Mouse (Mus musculus): ENCODE measurements around the gene Olfr1086. TPM values are rescaled to one million over a fixed set of nuclear protein-coding genes. Genes with fewer than 3 reads are reported as not detected.

The Olfr1086 gene
- polyA plus RNA-seq (2021; fragmentation: Nextera tagmentation) = not detected in 2 replicates
- long read RNA-seq, experiment 1 = 0 reads
- long read RNA-seq, experiment 2 = 0 reads

DNA sequence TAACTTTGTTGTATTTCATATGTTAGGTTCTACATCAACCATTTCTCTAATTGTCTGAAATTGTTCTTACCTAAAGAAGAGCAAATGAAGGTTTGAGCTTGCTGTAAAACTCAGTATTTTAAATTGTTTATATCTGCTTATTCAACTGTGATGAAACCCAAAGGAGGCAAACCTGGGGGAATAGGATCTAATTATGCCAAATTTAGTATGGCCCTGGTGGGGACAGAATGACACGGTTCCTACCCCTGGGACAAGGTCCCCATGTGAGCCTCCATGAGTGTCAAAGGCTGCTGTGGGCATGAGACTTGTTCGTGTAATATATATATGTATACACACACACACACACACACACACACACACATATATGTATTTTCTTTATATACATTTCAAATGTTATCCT lies at the start of gene Olfr1086:
TSS of gene Olfr1086 (minus strand) at position 101 of the 400 bp plus-strand sequence.

DNA sequence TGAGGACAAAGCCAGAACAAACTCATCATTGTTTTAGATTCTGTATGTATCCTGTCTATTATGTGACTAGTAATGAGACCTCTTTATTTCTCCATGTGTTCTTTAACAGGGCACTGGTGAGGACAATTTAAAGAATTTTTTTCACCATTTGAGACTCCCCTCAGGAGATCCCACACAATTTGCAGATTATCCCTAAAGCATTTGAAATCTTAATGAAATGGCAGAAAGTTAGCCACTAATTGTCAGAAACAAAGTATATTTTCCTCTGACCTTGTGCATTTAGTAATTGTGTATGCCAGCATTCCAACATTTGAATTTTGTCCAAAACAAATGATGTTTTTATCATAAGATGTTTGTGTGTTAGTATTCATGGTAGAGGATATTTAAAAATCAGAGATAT lies 18.4 kb upstream of the Olfr1086 start, which contains the start of gene Olfr1087:
TSS of gene Olfr1087 (minus strand) at position 101 of the 400 bp plus-strand sequence.

DNA sequence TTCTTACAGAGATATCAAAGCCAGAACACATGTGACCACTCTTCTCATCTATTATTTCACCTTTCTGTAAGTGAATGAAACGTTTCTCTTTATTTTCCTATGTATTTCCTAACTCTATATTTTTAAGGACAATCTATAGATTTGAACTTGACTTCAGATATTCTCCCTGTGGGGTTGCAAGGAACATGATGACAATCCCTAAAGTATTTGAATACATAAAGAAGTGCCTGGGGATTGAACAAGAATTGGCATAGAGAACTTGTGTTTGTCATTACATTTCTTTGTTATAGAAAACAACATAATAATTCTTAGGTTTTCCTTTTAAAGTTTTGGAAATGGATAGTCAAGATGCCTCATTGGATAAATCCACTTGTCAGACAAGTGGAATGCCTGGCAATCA lies 18.0 kb downstream of the Olfr1086 start, which contains the start of gene Olfr1085:
TSS of gene Olfr1085 (minus strand) at position 101 of the 400 bp plus-strand sequence.

DNA sequence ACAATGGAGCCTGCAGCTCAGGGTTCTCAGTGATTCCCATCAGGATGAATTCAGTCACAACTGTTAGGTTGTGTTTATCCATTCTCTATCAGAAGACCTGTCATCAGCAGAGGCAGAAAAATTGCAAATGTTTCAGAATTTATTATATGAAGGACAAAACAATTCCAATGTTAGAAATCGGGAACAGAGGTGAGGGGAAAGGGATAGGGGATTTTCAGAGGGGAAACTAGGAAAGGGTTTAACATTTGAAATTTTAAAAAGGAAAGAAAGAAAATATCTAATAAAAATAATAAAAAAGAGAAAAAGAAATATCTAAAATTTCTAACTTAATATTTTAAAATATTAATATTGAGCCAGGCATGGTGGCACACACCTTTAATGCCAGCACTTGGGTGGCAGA lies 40.3 kb downstream of the Olfr1086 start, which contains the start of gene Olfr1084:
TSS of gene Olfr1084 (minus strand) at position 101 of the 400 bp plus-strand sequence.

Other genes starting within 250 kb of the Olfr1086 start
- not detected in 2 replicates for gene Olfr1065, start 229.5 kb downstream of the Olfr1086 start, polyA plus RNA-seq (2021; fragmentation: Nextera tagmentation)
- gene Olfr1066, start 223.8 kb downstream of the Olfr1086 start, polyA plus RNA-seq (2021; fragmentation: Nextera tagmentation) = not detected in 2 replicates
- not detected in 2 replicates for gene Olfr228, start 192.7 kb downstream of the Olfr1086 start, polyA plus RNA-seq (2021; fragmentation: Nextera tagmentation)
- not detected in 2 replicates for gene Olfr1076, start 171.6 kb downstream of the Olfr1086 start, polyA plus RNA-seq (2021; fragmentation: Nextera tagmentation)
- gene Olfr1079, start 137.6 kb downstream of the Olfr1086 start, polyA plus RNA-seq (2021; fragmentation: Nextera tagmentation) = not detected in 2 replicates
- not detected in 2 replicates for gene Olfr1080, start 121.9 kb downstream of the Olfr1086 start, polyA plus RNA-seq (2021; fragmentation: Nextera tagmentation)
- not detected in 2 replicates for gene Olfr1082, start 81.1 kb downstream of the Olfr1086 start, polyA plus RNA-seq (2021; fragmentation: Nextera tagmentation)
- gene Olfr1084, start 40.4 kb downstream of the Olfr1086 start, polyA plus RNA-seq (2021; fragmentation: Nextera tagmentation) = not detected in 2 replicates
- gene Olfr1085, start 18.1 kb downstream of the Olfr1086 start, polyA plus RNA-seq (2021; fragmentation: Nextera tagmentation) = not detected in 2 replicates
- not detected in 2 replicates for gene Olfr1087, start 18.3 kb upstream of the Olfr1086 start, polyA plus RNA-seq (2021; fragmentation: Nextera tagmentation)
- not detected in 2 replicates for gene Olfr1089, start 53.6 kb upstream of the Olfr1086 start, polyA plus RNA-seq (2021; fragmentation: Nextera tagmentation)
- not detected in 2 replicates for gene Olfr1090, start 78.9 kb upstream of the Olfr1086 start, polyA plus RNA-seq (2021; fragmentation: Nextera tagmentation)
- not detected in 2 replicates for gene Olfr1093, start 102.4 kb upstream of the Olfr1086 start, polyA plus RNA-seq (2021; fragmentation: Nextera tagmentation)
- not detected in 2 replicates for gene Olfr141, start 129.9 kb upstream of the Olfr1086 start, polyA plus RNA-seq (2021; fragmentation: Nextera tagmentation)
- not detected in 2 replicates for gene Olfr1094, start 144.6 kb upstream of the Olfr1086 start, polyA plus RNA-seq (2021; fragmentation: Nextera tagmentation)
- not detected in 2 replicates for gene Olfr1095, start 171.6 kb upstream of the Olfr1086 start, polyA plus RNA-seq (2021; fragmentation: Nextera tagmentation)
- gene Gm13723, start 194.7 kb upstream of the Olfr1086 start, polyA plus RNA-seq (2021; fragmentation: Nextera tagmentation) = not detected in 2 replicates
- not detected in 2 replicates for gene Olfr1097, start 212.1 kb upstream of the Olfr1086 start, polyA plus RNA-seq (2021; fragmentation: Nextera tagmentation)
- gene Olfr1098, start 244.5 kb upstream of the Olfr1086 start, polyA plus RNA-seq (2021; fragmentation: Nextera tagmentation) = not detected in 2 replicates

Measured in left cerebral cortex, adult 6 months (tissue).